Mouse (Mus musculus) embryo, embryonic 11.5 days (tissue): Measurements from ENCODE around the gene Chrm5.

Experiments
- DNase-seq: peaks from one replicate; pipeline ENCODE4 v3.0.0-alpha.2; 2012; ENCODE audit warnings: low read depth, low spot score

Chrm5 gene

GRCm38 (mm10) chr2:112429665-112430064, 50.9 kb downstream of the Chrm5 start:
- DNase-seq, result no peak
